Mouse (Mus musculus) c-Kit-positive CD71-negative TER-119-negative erythroid progenitor cells, embryonic 14.5 days (primary cell): ENCODE results near the gene Ctnnd2.

Source experiments
- DNase-seq: peaks from one replicate; pipeline ENCODE4 v3.0.0-alpha.2; 2013; ENCODE audit warnings: low read depth

Gene Ctnnd2

GRCm38 (mm10) chr15:30646501-30647431 lies 474.4 kb downstream of the Ctnnd2 start:
- no peak for DNase-seq

GRCm38 (mm10) chr15:30647679-30648311 lies 475.4 kb downstream of the Ctnnd2 start:
- DNase-seq, result no peak

GRCm38 (mm10) chr15:30649964-30650363 lies 477.6 kb downstream of the Ctnnd2 start:
- no peak for DNase-seq

- DNase-seq, result no peak
These were observed 483.0 kb downstream of the Ctnnd2 start for GRCm38 (mm10) chr15:30655433-30655832.

- DNase-seq, result no peak
These were observed 485.2 kb downstream of the Ctnnd2 start for GRCm38 (mm10) chr15:30657588-30657987.

- DNase-seq, result no peak
These were observed 488.3 kb downstream of the Ctnnd2 start for GRCm38 (mm10) chr15:30660539-30661149.

GRCm38 (mm10) chr15:30661689-30662422 lies 489.5 kb downstream of the Ctnnd2 start:
- DNase-seq, result no peak

GRCm38 (mm10) chr15:30667819-30668587 lies 495.6 kb downstream of the Ctnnd2 start:
- DNase-seq, result no peak

GRCm38 (mm10) chr15:30681939-30682338 lies 509.5 kb downstream of the Ctnnd2 start:
- no peak for DNase-seq

- DNase-seq, result no peak
These were observed 510.1 kb downstream of the Ctnnd2 start for GRCm38 (mm10) chr15:30682360-30683119.

- no peak for DNase-seq
These were observed 514.1 kb downstream of the Ctnnd2 start for GRCm38 (mm10) chr15:30686206-30687101.

- no peak for DNase-seq
These were observed 521.4 kb downstream of the Ctnnd2 start for GRCm38 (mm10) chr15:30693754-30694205.

GRCm38 (mm10) chr15:30694286-30694685 lies 521.9 kb downstream of the Ctnnd2 start:
- DNase-seq, result no peak

- DNase-seq, result no peak
These were observed 523.5 kb downstream of the Ctnnd2 start for GRCm38 (mm10) chr15:30695859-30696258.

GRCm38 (mm10) chr15:30697356-30697755 lies 525.0 kb downstream of the Ctnnd2 start:
- no peak for DNase-seq

- DNase-seq, result no peak
These were observed 528.4 kb downstream of the Ctnnd2 start for GRCm38 (mm10) chr15:30700762-30701161.

- no peak for DNase-seq
These were observed 529.2 kb downstream of the Ctnnd2 start for GRCm38 (mm10) chr15:30701592-30701991.

- no peak for DNase-seq
These were observed 536.8 kb downstream of the Ctnnd2 start for GRCm38 (mm10) chr15:30709026-30709753.

GRCm38 (mm10) chr15:30709754-30710105 lies 537.3 kb downstream of the Ctnnd2 start:
- no peak for DNase-seq
